Mouse (Mus musculus) ES-Bruce4 (cell line): Measurements from ENCODE around the gene Arl3.

Experiments used
- CTCF ChIP-seq: IDR thresholded peaks from one replicate; pipeline ENCODE4 v1.8.1; 2011; ENCODE audit warnings: low read depth, low read length
- EP300 ChIP-seq: IDR thresholded peaks from 2 replicates; pipeline ENCODE4 v1.6.1; 2011; ENCODE audit warnings: low read depth, low read length; ENCODE audit not compliant: insufficient read depth
- POLR2A ChIP-seq: IDR thresholded peaks from one replicate; pipeline ENCODE4 v1.8.1; 2011; ENCODE audit warnings: low read length; ENCODE audit not compliant: insufficient read depth

DNA sequence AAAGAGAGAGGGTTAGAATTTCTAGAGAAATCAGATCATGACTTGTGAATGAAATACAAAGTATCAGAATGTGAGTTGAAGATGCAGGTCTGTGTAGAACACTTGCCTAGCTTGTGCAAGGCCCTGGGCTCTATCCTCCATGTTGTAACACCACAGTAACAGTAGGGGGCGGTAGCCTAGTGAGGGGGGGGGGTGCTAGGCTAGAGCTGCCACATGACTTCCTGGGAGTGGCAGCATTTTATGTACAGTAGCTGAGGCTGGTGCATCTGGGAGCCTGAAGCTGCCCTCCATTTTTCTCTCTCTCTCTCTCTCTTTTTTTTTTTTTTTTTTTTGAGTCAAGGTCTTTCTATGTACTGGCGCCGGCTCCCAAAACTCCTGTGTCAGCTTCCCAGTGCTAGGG lies 62.2 kb downstream of the Arl3 start:
- peak; percentile 65; the same call in 1 of the 2 replicates for TF ChIP-seq EP300
- peak; percentile 85 for TF ChIP-seq CTCF
- TF ChIP-seq POLR2A: no peak
